ENCODE assay signal across 7 mouse cellular contexts in genomic region chr8:121828376-121829023, GRCm38 (mm10). TPM values are rescaled to one million over a fixed set of nuclear protein-coding genes. Genes with fewer than 3 reads are reported as not detected.
DNase-seq lines count a peak whose midpoint lies in the region; ATAC-seq and TF ChIP-seq lines count a peak whose summit lies in the region.

No protein-coding gene starts in this region.

- peaks cover 17% of the 10 kb centered on the region for H3K4me1 ChIP-seq in lung, embryonic 15.5 days
- peaks cover 19% of the 10 kb centered on the region for H3K4me1 ChIP-seq in forebrain, embryonic 10.5 days
- peaks cover 6% of the 10 kb centered on the region; the same call in 1 of the 2 replicates for H3K4me1 ChIP-seq in intestine, postnatal 0 days (replicated peaks; ENCODE audit: control insufficient read depth, insufficient read depth, low read length)
- H3K4me1 ChIP-seq in olfactory bulb, adult 2 months (ENCODE audit: control insufficient read depth, insufficient read depth, low read length) = peaks cover 15% of the 10 kb centered on the region

- peak overlapping the region; percentile 77 for H3K4me2 ChIP-seq in lung, embryonic 15.5 days
- peak overlapping the region; percentile 93 for H3K4me2 ChIP-seq in intestine, postnatal 0 days (replicated peaks; ENCODE audit: low read depth)

- H3K9me3 ChIP-seq in lung, embryonic 15.5 days = no peaks in the 10 kb centered on the region
- H3K9me3 ChIP-seq in forebrain, embryonic 10.5 days = no peaks in the 10 kb centered on the region
- no peaks in the 10 kb centered on the region for H3K9me3 ChIP-seq in intestine, postnatal 0 days (ENCODE audit: control insufficient read depth)

- no peaks in the 10 kb centered on the region for H3K36me3 ChIP-seq in lung, embryonic 15.5 days
- H3K36me3 ChIP-seq in forebrain, embryonic 10.5 days (replicated peaks) = peaks cover 6% of the 10 kb centered on the region
- H3K36me3 ChIP-seq in intestine, postnatal 0 days (ENCODE audit: control insufficient read depth, insufficient read depth) = no peaks in the 10 kb centered on the region

- no peak for TF ChIP-seq POLR2A in olfactory bulb, adult 2 months (IDR thresholded peaks at IDR 0.05; ENCODE audit: insufficient read depth, low read depth, low read length)

- TF ChIP-seq CTCF in intestine, postnatal 0 days (IDR thresholded peaks at IDR 0.05; ENCODE audit: low read depth) = no peak
- no peak for TF ChIP-seq CTCF in olfactory bulb, adult 2 months (IDR thresholded peaks at IDR 0.05; ENCODE audit: insufficient read depth, low read depth, low read length)

- no peak for ATAC-seq in lung, embryonic 15.5 days (ENCODE audit: borderline replicate concordance, extremely low read depth, low FRiP score, low TSS enrichment)
- no peak for ATAC-seq in intestine, postnatal 0 days

- no peak overlapping the region for H3K27ac ChIP-seq in lung, embryonic 15.5 days
- H3K27ac ChIP-seq in forebrain, embryonic 10.5 days = peak overlapping the region; percentile 90
- no peak overlapping the region for H3K27ac ChIP-seq in intestine, postnatal 0 days (ENCODE audit: low read depth, low read length)
- no peak overlapping the region for H3K27ac ChIP-seq in olfactory bulb, adult 2 months (ENCODE audit: insufficient read depth, low read depth, low read length)

- no peaks in the 10 kb centered on the region for H3K27me3 ChIP-seq in lung, embryonic 15.5 days
- H3K27me3 ChIP-seq in forebrain, embryonic 10.5 days (ENCODE audit: poor library complexity, severe bottlenecking) = 0 out of 2 replicates have a peak, but pooled peaks cover 4% of the 10 kb centered on the region
- no peaks in the 10 kb centered on the region for H3K27me3 ChIP-seq in intestine, postnatal 0 days (replicated peaks; ENCODE audit: control insufficient read depth, insufficient read depth, low read length)

- peak overlapping the region; percentile 83 for H3K9ac ChIP-seq in lung, embryonic 15.5 days
- peak overlapping the region; percentile 85 for H3K9ac ChIP-seq in intestine, postnatal 0 days (ENCODE audit: low read depth, low read length)

- 30% methylated on average over 10 of the region's 10 CpGs for WGBS in lung, embryonic 15.5 days
- WGBS in forebrain, embryonic 10.5 days = 38% methylated on average over 10 of the region's 10 CpGs
- 32% methylated on average over 10 of the region's 10 CpGs for WGBS in intestine, postnatal 0 days
- WGBS in olfactory bulb, adult 2 months = 32% methylated on average over 10 of the region's 10 CpGs

- no peak for DNase-seq in lung, adult 18-20 months
- no peak for DNase-seq in forebrain, embryonic 10.5 days (ENCODE audit: extremely low spot score, low spot score)
- no peak for DNase-seq in urinary bladder, postnatal 4 days (ENCODE audit: low spot score in 2 of 2)
- DNase-seq in cerebellum, postnatal 14 days = no peak

- peak overlapping the region; percentile 92 for H3K4me3 ChIP-seq in lung, embryonic 15.5 days
- peak overlapping the region; percentile 97 for H3K4me3 ChIP-seq in forebrain, embryonic 10.5 days
- H3K4me3 ChIP-seq in intestine, postnatal 0 days (ENCODE audit: low read depth, low read length) = peak overlapping the region; percentile 89
- peak overlapping the region; percentile 90 for H3K4me3 ChIP-seq in olfactory bulb, adult 2 months (ENCODE audit: insufficient read depth, low read depth, low read length)

RNA-seq across cellular contexts. Expression of gene Klhdc4, which starts 0.9 kb away (rescaled TPM):
- polyA plus RNA-seq in lung, embryonic 15.5 days (2015; fragmentation: Nextera tagmentation; extraction: Ambion mirVana) = 39.4 and 41.8 TPM in 2 replicates
- 74.4 and 76.8 TPM in 2 replicates for polyA plus RNA-seq in forebrain, embryonic 10.5 days (2016; fragmentation: Nextera tagmentation; extraction: Ambion mirVana)
- polyA plus RNA-seq in intestine, postnatal 0 days (2015; fragmentation: Nextera tagmentation; extraction: Ambion mirVana) = 10.7 and 12.1 TPM in 2 replicates
- polyA plus RNA-seq in olfactory bulb, adult 2 months (2012; ENCODE audit: insufficient read depth, insufficient read length, low replicate concordance, missing spikeins) = not detected in 2 replicates

Comparison
In these comparisons a context has a peak if more than half of its experiments do, and no peak if none do; other contexts are left out.
1. RNA of gene Klhdc4, which starts 0.9 kb away (polyA plus RNA-seq): 74.4 to 76.8 TPM in forebrain, embryonic 10.5 days, 39.4 to 41.8 TPM in lung, embryonic 15.5 days and 10.7 to 12.1 TPM in intestine, postnatal 0 days; not detected in olfactory bulb, adult 2 months; every median in the first group is over 10 times any median in the second.
2. Peak in every context shown above with its lines, with median percentiles within 50 percentile points of each other: H3K4me3 ChIP-seq.